Mouse (Mus musculus): ENCODE data around the gene Arhgap42. TPM values are rescaled to one million over a fixed set of nuclear protein-coding genes. Genes with fewer than 3 reads are reported as not detected.

The Arhgap42 gene
- total RNA-seq, 1 experiment: 4.3 TPM

GRCm38 (mm10) chr9:9224837-9225236, 14.1 kb downstream of the Arhgap42 start:
- DNase-seq (ENCODE audit: low read depth, low spot score): no peak
- in situ Hi-C loops (cut with MboI; ENCODE audit: low sequenced_read_pairs in 2 of 2, unreplicated experiment in 2 of 2): no loop called here
- H3K9ac ChIP-seq (ENCODE audit: insufficient read depth, low read depth, low read length, poor library complexity, severe bottlenecking): no peak overlapping the region
- H3K4me1 ChIP-seq (ENCODE audit: control insufficient read depth in 2 of 2, insufficient read depth in 2 of 2, low read length in 2 of 2, poor library complexity in 1 of 2): no peaks in the 10 kb centered on the region
- H3K27ac ChIP-seq (ENCODE audit: insufficient read depth, low read depth, low read length, poor library complexity, severe bottlenecking): no peak overlapping the region
- TF ChIP-seq ZNF384 (IDR thresholded peaks at IDR 0.05; ENCODE audit: low read depth, low read length): no peak
- no peak for TF ChIP-seq MAFK (IDR thresholded peaks at IDR 0.05; ENCODE audit: insufficient read depth, low read depth, low read length)
- TF ChIP-seq ZC3H11A (IDR thresholded peaks at IDR 0.05; ENCODE audit: borderline replicate concordance, low read depth, low read length): no peak
- no peak for TF ChIP-seq HCFC1 (IDR thresholded peaks at IDR 0.05; ENCODE audit: borderline replicate concordance, insufficient read depth, low read length)
- no peak for TF ChIP-seq CHD2 (IDR thresholded peaks at IDR 0.05; ENCODE audit: low read depth, low read length)
- no peaks in the 10 kb centered on the region for H3K36me3 ChIP-seq (ENCODE audit: control insufficient read depth, insufficient read depth, low read length, poor library complexity, severe bottlenecking)
- no peak overlapping the region for H3K4me3 ChIP-seq (ENCODE audit: insufficient read depth in 1 of 2, low read depth in 1 of 2, low read length in 2 of 2, poor library complexity in 1 of 2, severe bottlenecking in 1 of 2)
- no peaks in the 10 kb centered on the region for H3K9me3 ChIP-seq (ENCODE audit: control insufficient read depth, insufficient read depth, low read depth, low read length)

DNA sequence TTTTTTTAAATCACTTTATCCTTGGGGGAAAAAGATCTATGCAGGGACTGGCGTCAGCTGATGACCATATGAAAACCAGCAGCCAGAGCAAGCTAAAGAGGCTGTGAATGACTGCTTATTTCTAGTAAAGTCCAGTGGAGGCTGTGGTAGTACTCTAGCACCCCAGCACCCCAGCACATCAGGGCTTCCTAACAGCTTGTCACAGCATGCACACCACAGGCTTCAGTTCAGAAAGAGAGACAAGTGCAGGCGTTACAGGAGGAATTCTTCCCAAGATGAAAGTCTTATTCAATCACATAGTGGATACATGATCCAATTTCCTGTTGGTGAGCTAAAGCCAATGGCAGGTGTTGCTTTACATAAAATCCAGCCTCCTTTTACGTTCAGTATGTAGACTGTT, 15.5 kb downstream of the Arhgap42 start:
- no peaks in the 10 kb centered on the region for H3K9me3 ChIP-seq (ENCODE audit: control insufficient read depth, insufficient read depth, low read depth, low read length)
- no peak overlapping the region for H3K4me3 ChIP-seq (ENCODE audit: insufficient read depth in 1 of 2, low read depth in 1 of 2, low read length in 2 of 2, poor library complexity in 1 of 2, severe bottlenecking in 1 of 2)
- no peak for TF ChIP-seq CHD2 (IDR thresholded peaks at IDR 0.05; ENCODE audit: low read depth, low read length)
- TF ChIP-seq ZC3H11A (IDR thresholded peaks at IDR 0.05; ENCODE audit: borderline replicate concordance, low read depth, low read length): no peak
- TF ChIP-seq ZNF384 (IDR thresholded peaks at IDR 0.05; ENCODE audit: low read depth, low read length): no peak
- no peak for DNase-seq (ENCODE audit: low read depth, low spot score)
- no peak overlapping the region for H3K27ac ChIP-seq (ENCODE audit: insufficient read depth, low read depth, low read length, poor library complexity, severe bottlenecking)
- no peaks in the 10 kb centered on the region for H3K4me1 ChIP-seq (ENCODE audit: control insufficient read depth in 2 of 2, insufficient read depth in 2 of 2, low read length in 2 of 2, poor library complexity in 1 of 2)
- no peaks in the 10 kb centered on the region for H3K36me3 ChIP-seq (ENCODE audit: control insufficient read depth, insufficient read depth, low read length, poor library complexity, severe bottlenecking)
- in situ Hi-C loops (cut with MboI; ENCODE audit: low sequenced_read_pairs in 2 of 2, unreplicated experiment in 2 of 2): no loop called here
- H3K9ac ChIP-seq (ENCODE audit: insufficient read depth, low read depth, low read length, poor library complexity, severe bottlenecking): no peak overlapping the region

DNA sequence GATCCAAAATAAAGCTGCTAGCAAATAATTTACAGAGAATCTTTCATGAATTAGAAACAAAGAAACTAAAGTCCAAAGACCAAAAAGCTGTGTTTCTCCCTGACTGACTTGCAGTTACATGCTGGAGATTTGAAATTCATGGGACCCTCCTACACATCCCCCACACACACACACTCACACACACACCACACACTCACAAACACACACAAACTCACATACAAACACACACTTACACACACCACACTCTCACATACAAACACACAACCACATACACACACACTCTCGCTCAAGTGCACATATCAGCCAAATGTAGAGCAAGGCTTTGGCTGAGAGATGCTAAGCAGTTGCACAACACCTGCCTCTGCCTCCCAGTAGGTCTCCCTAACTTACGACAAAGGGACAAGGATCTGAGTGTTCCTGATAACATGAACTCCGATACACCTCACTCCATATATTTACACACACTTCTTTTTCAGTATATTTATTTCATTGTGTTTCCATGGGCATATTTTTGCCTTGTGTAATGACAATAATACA, 16.9 kb downstream of the Arhgap42 start:
- H3K4me3 ChIP-seq (ENCODE audit: insufficient read depth in 1 of 2, low read depth in 1 of 2, low read length in 2 of 2, poor library complexity in 1 of 2, severe bottlenecking in 1 of 2): no peak overlapping the region
- no peak overlapping the region for H3K27ac ChIP-seq (ENCODE audit: insufficient read depth, low read depth, low read length, poor library complexity, severe bottlenecking)
- in situ Hi-C loops (cut with MboI; ENCODE audit: low sequenced_read_pairs in 2 of 2, unreplicated experiment in 2 of 2): no loop called here
- no peak for DNase-seq (ENCODE audit: low read depth, low spot score)
- TF ChIP-seq CHD2 (IDR thresholded peaks at IDR 0.05; ENCODE audit: low read depth, low read length) (no peak), ZC3H11A (IDR thresholded peaks at IDR 0.05; ENCODE audit: borderline replicate concordance, low read depth, low read length) (no peak), ZNF384 (IDR thresholded peaks at IDR 0.05; ENCODE audit: low read depth, low read length) (no peak), HCFC1 (IDR thresholded peaks at IDR 0.05; ENCODE audit: borderline replicate concordance, insufficient read depth, low read length) (no peak), MAFK (IDR thresholded peaks at IDR 0.05; ENCODE audit: insufficient read depth, low read depth, low read length) (no peak)
- no peak overlapping the region for H3K9ac ChIP-seq (ENCODE audit: insufficient read depth, low read depth, low read length, poor library complexity, severe bottlenecking)
- no peaks in the 10 kb centered on the region for H3K4me1 ChIP-seq (ENCODE audit: control insufficient read depth in 2 of 2, insufficient read depth in 2 of 2, low read length in 2 of 2, poor library complexity in 1 of 2)
- H3K9me3 ChIP-seq (ENCODE audit: control insufficient read depth, insufficient read depth, low read depth, low read length): no peaks in the 10 kb centered on the region
- no peaks in the 10 kb centered on the region for H3K36me3 ChIP-seq (ENCODE audit: control insufficient read depth, insufficient read depth, low read length, poor library complexity, severe bottlenecking)

GRCm38 (mm10) chr9:9221185-9221584, 17.7 kb downstream of the Arhgap42 start:
- H3K4me1 ChIP-seq (ENCODE audit: control insufficient read depth in 2 of 2, insufficient read depth in 2 of 2, low read length in 2 of 2, poor library complexity in 1 of 2): no peaks in the 10 kb centered on the region
- no peak for DNase-seq (ENCODE audit: low read depth, low spot score)
- no peak for TF ChIP-seq ZNF384 (IDR thresholded peaks at IDR 0.05; ENCODE audit: low read depth, low read length)
- no peak for TF ChIP-seq HCFC1 (IDR thresholded peaks at IDR 0.05; ENCODE audit: borderline replicate concordance, insufficient read depth, low read length)
- TF ChIP-seq ZC3H11A (IDR thresholded peaks at IDR 0.05; ENCODE audit: borderline replicate concordance, low read depth, low read length): no peak
- no peak for TF ChIP-seq CHD2 (IDR thresholded peaks at IDR 0.05; ENCODE audit: low read depth, low read length)
- no peak for TF ChIP-seq MAFK (IDR thresholded peaks at IDR 0.05; ENCODE audit: insufficient read depth, low read depth, low read length)
- no peak overlapping the region for H3K9ac ChIP-seq (ENCODE audit: insufficient read depth, low read depth, low read length, poor library complexity, severe bottlenecking)
- in situ Hi-C loops (cut with MboI; ENCODE audit: low sequenced_read_pairs in 2 of 2, unreplicated experiment in 2 of 2): no loop called here
- no peak overlapping the region for H3K27ac ChIP-seq (ENCODE audit: insufficient read depth, low read depth, low read length, poor library complexity, severe bottlenecking)
- no peak overlapping the region for H3K4me3 ChIP-seq (ENCODE audit: insufficient read depth in 1 of 2, low read depth in 1 of 2, low read length in 2 of 2, poor library complexity in 1 of 2, severe bottlenecking in 1 of 2)
- H3K36me3 ChIP-seq (ENCODE audit: control insufficient read depth, insufficient read depth, low read length, poor library complexity, severe bottlenecking): no peaks in the 10 kb centered on the region
- H3K9me3 ChIP-seq (ENCODE audit: control insufficient read depth, insufficient read depth, low read depth, low read length): no peaks in the 10 kb centered on the region

DNA sequence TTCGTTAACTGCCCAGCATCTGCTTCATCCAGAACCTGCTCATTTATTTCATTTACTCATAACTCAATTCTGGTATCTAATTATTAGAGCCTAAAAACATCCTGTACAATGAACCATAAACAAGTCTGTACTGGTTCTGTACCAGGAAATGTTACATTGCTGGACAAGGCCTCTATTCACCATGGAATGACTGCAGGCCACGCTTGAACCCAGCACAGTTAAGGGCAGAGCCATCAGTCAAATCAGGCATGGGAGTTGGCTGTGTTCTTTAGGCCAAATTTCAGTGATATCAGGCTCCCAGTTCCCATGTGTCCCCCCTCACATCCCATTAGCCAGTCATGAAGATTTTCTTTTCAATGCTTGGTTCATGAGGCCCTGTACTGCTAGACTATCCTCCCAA, 20.6 kb downstream of the Arhgap42 start:
- in situ Hi-C loops (cut with MboI; ENCODE audit: low sequenced_read_pairs in 2 of 2, unreplicated experiment in 2 of 2): no loop called here
- H3K27ac ChIP-seq (ENCODE audit: insufficient read depth, low read depth, low read length, poor library complexity, severe bottlenecking): no peak overlapping the region
- H3K36me3 ChIP-seq (ENCODE audit: control insufficient read depth, insufficient read depth, low read length, poor library complexity, severe bottlenecking): no peaks in the 10 kb centered on the region
- no peak for DNase-seq (ENCODE audit: low read depth, low spot score)
- no peak overlapping the region for H3K9ac ChIP-seq (ENCODE audit: insufficient read depth, low read depth, low read length, poor library complexity, severe bottlenecking)
- H3K4me1 ChIP-seq (ENCODE audit: control insufficient read depth in 2 of 2, insufficient read depth in 2 of 2, low read length in 2 of 2, poor library complexity in 1 of 2): peaks cover 0 to 3% of the 10 kb centered on the region in 2 experiments; a peak in 1 of 4 replicates
- TF ChIP-seq MAFK (IDR thresholded peaks at IDR 0.05; ENCODE audit: insufficient read depth, low read depth, low read length) (no peak), ZNF384 (IDR thresholded peaks at IDR 0.05; ENCODE audit: low read depth, low read length) (no peak), ZC3H11A (IDR thresholded peaks at IDR 0.05; ENCODE audit: borderline replicate concordance, low read depth, low read length) (no peak), CHD2 (IDR thresholded peaks at IDR 0.05; ENCODE audit: low read depth, low read length) (no peak), HCFC1 (IDR thresholded peaks at IDR 0.05; ENCODE audit: borderline replicate concordance, insufficient read depth, low read length) (no peak)
- H3K9me3 ChIP-seq (ENCODE audit: control insufficient read depth, insufficient read depth, low read depth, low read length): no peaks in the 10 kb centered on the region; the same call in 1 of the 2 replicates
- H3K4me3 ChIP-seq (ENCODE audit: insufficient read depth in 1 of 2, low read depth in 1 of 2, low read length in 2 of 2, poor library complexity in 1 of 2, severe bottlenecking in 1 of 2): no peak overlapping the region
